Mouse (Mus musculus): ENCODE results near the gene Flnb. TPM values are rescaled to one million over a fixed set of nuclear protein-coding genes. Genes with fewer than 3 reads are reported as not detected.
A peak's percentile ranks its signal among the peaks of the same experiment; 100 is the strongest.

Gene Flnb
- polyA plus RNA-seq, 1 experiment, result 20.6 TPM

DNA sequence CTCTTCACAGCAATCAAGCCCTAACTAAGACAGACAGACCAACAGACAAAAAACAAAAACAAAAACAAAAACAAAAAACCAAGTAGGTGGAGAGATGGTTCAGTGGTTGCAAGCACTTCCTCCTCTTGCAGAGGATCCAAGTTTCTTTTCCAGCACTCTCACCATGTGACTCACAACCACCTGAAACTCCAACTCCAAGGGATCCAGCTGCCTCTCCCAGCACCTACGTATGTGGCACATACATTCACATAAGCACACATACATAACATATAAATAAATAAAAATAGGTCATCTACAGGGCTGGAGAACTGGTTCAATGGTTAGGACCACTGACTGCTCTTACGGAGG is 13.2 kb upstream of the Flnb start:
- DNase-seq (ENCODE audit: low read depth), result no peak
- TF ChIP-seq POLR2A (IDR thresholded peaks at IDR 0.05; ENCODE audit: borderline replicate concordance, extremely low read depth, insufficient read depth, insufficient read length, poor library complexity, severe bottlenecking) (no peak), CTCF (IDR thresholded peaks at IDR 0.05; ENCODE audit: borderline replicate concordance, extremely low read depth, insufficient read depth, insufficient read length) (no peak)

DNA sequence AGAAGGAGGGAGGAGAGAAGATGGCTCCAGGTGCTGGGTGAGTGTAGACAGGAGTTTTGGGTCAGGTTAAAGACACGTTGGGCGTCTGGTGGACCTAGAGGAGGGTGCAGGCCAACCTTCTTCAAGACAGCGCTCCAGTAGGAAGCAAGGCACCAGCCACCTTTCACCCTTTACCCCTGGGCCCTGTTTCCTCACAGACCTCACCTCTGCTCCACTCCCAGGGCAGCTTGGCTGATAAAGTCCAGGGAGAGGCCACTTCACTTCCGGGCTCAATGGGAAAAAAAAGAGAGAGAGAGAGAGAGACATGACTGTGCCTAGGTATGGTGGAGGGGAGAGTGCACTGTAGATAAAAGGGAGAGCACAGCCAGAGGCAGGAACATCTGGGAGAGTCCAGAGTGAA is 10.0 kb upstream of the Flnb start:
- DNase-seq (ENCODE audit: low read depth), result no peak
- TF ChIP-seq POLR2A (IDR thresholded peaks at IDR 0.05; ENCODE audit: borderline replicate concordance, extremely low read depth, insufficient read depth, insufficient read length, poor library complexity, severe bottlenecking) (no peak), CTCF (IDR thresholded peaks at IDR 0.05; ENCODE audit: borderline replicate concordance, extremely low read depth, insufficient read depth, insufficient read length) (no peak)

DNA sequence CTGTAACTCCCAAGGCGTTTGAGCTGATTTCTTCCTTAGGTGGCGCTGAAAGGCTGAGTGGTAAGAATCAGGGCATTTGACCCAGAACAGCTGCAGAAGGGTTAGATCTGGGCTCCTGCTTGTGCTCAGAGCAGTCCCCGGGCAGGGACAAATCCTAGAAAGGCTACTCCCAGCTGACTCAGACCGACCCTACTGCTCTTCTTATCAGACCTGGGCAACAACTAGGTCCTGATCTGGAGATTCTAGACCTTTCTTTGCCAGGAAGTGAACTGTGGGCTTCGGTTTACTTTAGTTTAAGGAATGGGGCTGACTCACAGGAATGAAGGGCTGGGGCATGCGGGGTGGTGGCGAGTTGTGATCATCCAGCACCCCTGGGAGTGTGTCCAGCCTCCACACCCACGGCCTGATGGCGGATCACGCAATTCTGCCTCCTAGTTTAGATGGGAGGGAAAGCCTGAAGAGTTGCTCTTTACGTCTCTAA is 9.2 kb upstream of the Flnb start:
- TF ChIP-seq CTCF (IDR thresholded peaks at IDR 0.05; ENCODE audit: borderline replicate concordance, extremely low read depth, insufficient read depth, insufficient read length) (no peak), POLR2A (IDR thresholded peaks at IDR 0.05; ENCODE audit: borderline replicate concordance, extremely low read depth, insufficient read depth, insufficient read length, poor library complexity, severe bottlenecking) (no peak)
- no peak for DNase-seq (ENCODE audit: low read depth)

DNA sequence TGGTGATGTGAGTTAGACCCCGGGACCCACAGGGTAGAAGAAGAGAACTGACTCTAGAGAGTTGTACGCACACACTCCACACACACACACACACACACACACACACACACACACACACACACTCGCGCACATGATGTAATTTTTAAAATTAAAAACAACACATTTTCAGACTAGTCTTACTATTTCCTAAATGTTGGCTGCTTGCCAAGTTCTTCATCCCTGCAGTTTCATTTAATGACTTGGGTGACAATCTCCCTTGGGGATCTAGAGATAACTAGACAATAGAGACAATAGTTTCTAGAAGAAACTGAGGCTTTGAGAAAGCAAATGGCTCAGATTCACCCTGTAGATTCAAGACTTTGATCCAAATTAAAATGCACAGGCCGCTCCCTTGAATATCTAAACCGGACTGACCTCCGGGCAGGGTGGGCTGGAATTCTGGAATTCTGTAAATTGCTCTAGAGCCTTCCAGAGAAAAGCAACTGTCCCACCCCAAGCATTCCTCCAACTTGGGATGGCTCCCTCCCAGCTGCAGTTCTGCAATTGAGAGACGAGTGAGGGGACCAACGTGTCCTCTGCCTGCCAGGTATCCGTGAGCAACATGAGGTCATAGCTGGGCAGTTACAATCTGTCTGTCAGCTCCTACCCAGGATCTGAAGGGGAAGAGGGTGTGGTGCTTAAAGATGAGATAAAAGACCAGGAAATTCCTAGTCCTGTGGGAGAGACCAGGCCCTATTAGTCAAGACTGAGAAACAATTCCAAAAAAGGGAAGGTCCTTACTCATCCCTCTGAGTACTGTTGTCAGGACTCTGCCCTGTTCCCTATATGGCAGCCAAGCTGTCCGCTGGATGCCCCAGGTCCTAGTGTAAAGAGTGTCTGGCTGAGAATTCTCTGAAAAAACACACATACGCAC is 8.5 kb upstream of the Flnb start:
- no peak for TF ChIP-seq POLR2A (IDR thresholded peaks at IDR 0.05; ENCODE audit: borderline replicate concordance, extremely low read depth, insufficient read depth, insufficient read length, poor library complexity, severe bottlenecking)
- TF ChIP-seq CTCF (IDR thresholded peaks at IDR 0.05; ENCODE audit: borderline replicate concordance, extremely low read depth, insufficient read depth, insufficient read length), result no peak
- peak; percentile 26 for DNase-seq (ENCODE audit: low read depth)

DNA sequence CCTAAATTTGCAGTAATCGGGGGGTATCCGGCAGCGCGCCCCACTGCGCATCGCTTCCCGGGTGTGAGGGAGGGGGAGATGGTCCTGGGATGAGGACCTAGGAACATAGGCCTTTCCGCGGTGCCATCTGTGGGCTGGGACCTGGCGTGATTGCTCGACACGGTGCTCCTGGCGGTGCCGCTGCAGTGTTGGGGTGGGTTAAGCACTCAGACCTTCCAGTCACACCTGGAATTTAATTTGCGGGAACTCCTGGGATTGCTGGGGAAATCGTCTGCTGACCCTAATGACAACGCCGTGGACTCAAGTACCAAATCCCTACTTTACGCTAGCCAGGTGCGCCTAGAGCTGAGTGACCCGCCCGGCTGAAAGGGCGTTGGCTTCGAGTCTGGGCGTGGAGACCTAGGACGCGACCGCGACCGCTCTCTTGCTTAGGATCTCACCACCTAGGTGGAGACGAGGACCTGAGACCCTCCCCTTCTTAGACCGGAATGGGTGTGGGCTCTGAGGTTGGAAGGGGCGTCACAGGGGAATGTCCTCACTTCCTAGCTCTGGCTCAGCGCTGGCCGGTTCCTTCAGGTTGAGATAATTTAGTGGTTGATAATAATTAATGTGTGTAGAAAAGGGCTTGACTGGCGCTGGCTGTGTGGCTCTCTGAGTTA is 835 bp downstream of the Flnb start:
- DNase-seq (ENCODE audit: low read depth), result peak; percentile 39
- TF ChIP-seq POLR2A (IDR thresholded peaks at IDR 0.05; ENCODE audit: borderline replicate concordance, extremely low read depth, insufficient read depth, insufficient read length, poor library complexity, severe bottlenecking), result no peak
- TF ChIP-seq CTCF (IDR thresholded peaks at IDR 0.05; ENCODE audit: borderline replicate concordance, extremely low read depth, insufficient read depth, insufficient read length), result no peak

DNA sequence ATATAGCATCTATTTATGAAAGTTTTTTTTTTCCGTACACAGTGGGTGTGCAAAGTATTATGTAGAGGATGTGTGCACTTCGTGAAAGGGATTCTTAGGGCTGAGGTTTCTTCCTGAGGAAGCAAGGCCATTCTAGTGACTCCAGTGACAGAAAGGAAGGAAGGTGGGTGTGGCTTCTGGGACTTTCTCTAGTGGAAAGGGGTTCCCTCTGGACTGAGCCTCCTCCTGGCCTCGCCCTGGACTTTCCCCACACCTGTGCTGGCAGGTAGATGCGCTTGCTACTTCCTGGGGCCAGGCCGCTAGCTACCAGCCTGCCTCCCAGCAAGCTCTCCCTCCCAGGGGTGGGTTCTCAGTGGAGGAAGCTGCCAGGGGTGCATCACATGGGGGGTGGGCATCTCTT is 1.7 kb downstream of the Flnb start:
- no peak for TF ChIP-seq CTCF (IDR thresholded peaks at IDR 0.05; ENCODE audit: borderline replicate concordance, extremely low read depth, insufficient read depth, insufficient read length)
- no peak for TF ChIP-seq POLR2A (IDR thresholded peaks at IDR 0.05; ENCODE audit: borderline replicate concordance, extremely low read depth, insufficient read depth, insufficient read length, poor library complexity, severe bottlenecking)
- DNase-seq (ENCODE audit: low read depth), result no peak

DNA sequence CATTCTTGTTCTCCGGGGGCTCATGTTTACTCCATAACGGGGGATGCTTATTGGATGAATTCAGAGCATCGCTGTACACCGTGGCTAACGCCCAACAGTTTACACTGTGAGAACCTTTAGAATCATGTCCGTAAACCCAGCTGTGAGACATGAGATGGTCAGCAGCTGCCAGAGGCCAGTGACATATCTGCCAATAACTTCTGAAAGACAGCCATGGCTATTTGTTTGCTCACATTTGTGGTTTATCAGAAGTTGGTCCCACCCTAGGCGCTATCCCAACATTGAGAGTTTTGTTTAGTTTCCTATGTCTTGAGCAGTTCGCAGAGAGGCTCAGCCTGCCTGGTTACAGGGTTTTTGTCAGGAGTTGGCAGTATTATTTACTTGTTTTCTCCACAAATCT is 3.6 kb downstream of the Flnb start:
- TF ChIP-seq POLR2A (IDR thresholded peaks at IDR 0.05; ENCODE audit: borderline replicate concordance, extremely low read depth, insufficient read depth, insufficient read length, poor library complexity, severe bottlenecking) (no peak), CTCF (IDR thresholded peaks at IDR 0.05; ENCODE audit: borderline replicate concordance, extremely low read depth, insufficient read depth, insufficient read length) (no peak)
- DNase-seq (ENCODE audit: low read depth), result no peak

DNA sequence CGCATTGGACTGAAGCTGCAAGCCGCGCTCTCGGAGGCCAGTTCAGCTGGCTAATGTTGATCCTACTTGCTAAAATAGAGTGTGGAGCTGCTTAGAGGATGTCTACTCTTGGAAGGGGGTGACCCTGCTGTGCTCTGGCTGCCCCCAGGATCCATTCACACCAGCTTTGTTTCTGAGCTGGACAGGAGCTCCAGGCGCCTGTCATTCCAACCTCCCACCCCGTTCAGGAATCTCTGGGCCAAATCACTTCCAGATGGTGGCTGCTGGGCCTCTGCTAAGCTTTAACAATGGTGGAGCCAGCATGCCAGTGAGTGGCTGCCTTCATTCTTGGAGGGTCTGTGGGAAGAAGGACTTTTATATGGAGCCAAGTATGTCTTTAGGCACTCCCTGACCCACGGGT is 4.9 kb downstream of the Flnb start:
- DNase-seq (ENCODE audit: low read depth), result peak; percentile 49
- TF ChIP-seq CTCF (IDR thresholded peaks at IDR 0.05; ENCODE audit: borderline replicate concordance, extremely low read depth, insufficient read depth, insufficient read length), result no peak
- no peak for TF ChIP-seq POLR2A (IDR thresholded peaks at IDR 0.05; ENCODE audit: borderline replicate concordance, extremely low read depth, insufficient read depth, insufficient read length, poor library complexity, severe bottlenecking)

DNA sequence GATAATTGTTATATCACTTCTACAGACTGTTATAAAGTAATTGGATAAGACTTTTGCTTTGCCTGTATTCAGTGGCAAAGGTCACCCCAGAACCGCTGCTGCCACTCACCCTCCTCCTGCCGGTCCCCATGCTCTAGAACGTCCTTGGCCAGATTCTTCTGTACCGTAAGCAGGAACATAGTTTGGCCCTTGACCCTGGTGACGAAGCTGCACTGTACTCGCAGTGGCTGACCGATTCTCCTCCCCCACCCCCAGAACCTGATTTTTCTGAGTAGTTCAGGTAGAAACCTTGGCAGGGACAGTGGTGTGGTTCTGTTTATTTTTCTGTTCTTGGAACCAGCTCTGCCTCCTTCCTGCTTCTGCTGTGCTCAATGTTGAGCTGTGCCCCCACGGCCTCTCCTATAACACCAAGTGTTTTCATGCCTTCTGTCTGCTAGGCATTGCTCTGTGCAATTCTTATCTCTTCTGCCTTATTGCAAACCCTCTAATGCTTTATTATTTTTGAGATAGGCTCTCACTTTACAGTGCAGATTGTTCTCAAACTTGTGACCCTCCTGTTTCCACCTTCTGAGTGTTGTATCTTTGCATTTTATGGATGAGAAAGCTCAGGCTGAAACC is 7.0 kb downstream of the Flnb start:
- TF ChIP-seq CTCF (IDR thresholded peaks at IDR 0.05; ENCODE audit: borderline replicate concordance, extremely low read depth, insufficient read depth, insufficient read length) (no peak), POLR2A (IDR thresholded peaks at IDR 0.05; ENCODE audit: borderline replicate concordance, extremely low read depth, insufficient read depth, insufficient read length, poor library complexity, severe bottlenecking) (no peak)
- no peak for DNase-seq (ENCODE audit: low read depth)

DNA sequence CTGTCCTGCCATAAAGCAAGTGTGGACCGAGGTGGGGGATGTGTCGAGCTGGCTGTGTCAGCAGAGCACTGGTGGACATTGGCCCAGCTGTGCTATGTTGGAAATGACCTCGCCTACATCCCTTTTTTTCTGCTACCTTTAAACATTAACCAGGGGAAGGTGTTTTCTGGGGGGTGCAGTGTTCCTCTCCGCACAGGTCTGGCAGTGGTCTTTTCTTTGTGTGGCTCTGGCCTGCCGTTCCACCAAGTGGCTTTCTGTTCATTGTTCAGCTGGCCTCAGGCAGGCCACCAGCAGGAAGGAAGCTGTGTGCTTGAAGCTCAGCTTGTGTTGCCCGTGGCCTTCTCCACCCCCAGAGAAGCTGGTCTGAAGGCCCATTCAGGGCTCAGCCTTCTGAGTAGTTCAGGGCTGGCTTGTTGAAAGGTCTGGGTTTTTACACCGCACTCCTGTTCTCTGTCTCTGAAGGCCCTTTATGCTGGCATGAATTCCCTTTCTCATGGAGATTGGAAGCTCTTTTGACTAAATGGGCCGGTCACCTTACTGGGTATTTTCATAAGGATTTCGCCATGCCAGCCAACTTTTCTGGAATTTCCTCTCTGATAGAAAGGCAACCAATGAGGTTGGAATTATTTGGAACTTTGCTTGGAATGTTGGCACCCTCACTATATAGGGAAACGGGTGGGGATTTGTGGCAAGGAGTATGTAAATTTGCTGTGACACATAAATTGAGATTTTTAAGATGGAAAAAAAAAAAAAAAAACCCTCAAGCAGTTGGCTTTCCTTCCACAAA is 8.6 kb downstream of the Flnb start:
- TF ChIP-seq CTCF (IDR thresholded peaks at IDR 0.05; ENCODE audit: borderline replicate concordance, extremely low read depth, insufficient read depth, insufficient read length) (no peak), POLR2A (IDR thresholded peaks at IDR 0.05; ENCODE audit: borderline replicate concordance, extremely low read depth, insufficient read depth, insufficient read length, poor library complexity, severe bottlenecking) (no peak)
- peak; percentile 87 for DNase-seq (ENCODE audit: low read depth)

DNA sequence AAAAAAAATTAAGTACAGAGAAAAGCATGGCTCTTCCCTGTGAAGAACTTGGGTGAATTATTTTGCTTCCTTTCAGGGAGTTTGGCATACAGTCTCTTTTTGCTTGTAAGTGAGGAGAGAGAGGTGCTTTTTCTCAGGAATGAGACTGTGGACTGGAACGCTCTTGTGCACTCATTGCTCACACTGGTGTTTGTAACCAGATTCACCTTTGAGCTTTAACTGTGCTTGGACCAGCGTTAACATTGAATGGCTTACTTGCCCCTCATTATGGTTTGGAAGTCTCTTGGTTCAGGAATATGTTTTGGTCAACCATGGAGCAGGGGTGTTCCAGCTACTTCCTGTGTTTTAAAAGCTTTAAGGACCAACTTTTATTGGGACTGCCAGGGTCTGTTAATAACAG is 11.4 kb downstream of the Flnb start:
- DNase-seq (ENCODE audit: low read depth), result no peak
- TF ChIP-seq POLR2A (IDR thresholded peaks at IDR 0.05; ENCODE audit: borderline replicate concordance, extremely low read depth, insufficient read depth, insufficient read length, poor library complexity, severe bottlenecking), result no peak
- no peak for TF ChIP-seq CTCF (IDR thresholded peaks at IDR 0.05; ENCODE audit: borderline replicate concordance, extremely low read depth, insufficient read depth, insufficient read length)
